Mouse (Mus musculus): ENCODE measurements around the gene Anpep.

DNA sequence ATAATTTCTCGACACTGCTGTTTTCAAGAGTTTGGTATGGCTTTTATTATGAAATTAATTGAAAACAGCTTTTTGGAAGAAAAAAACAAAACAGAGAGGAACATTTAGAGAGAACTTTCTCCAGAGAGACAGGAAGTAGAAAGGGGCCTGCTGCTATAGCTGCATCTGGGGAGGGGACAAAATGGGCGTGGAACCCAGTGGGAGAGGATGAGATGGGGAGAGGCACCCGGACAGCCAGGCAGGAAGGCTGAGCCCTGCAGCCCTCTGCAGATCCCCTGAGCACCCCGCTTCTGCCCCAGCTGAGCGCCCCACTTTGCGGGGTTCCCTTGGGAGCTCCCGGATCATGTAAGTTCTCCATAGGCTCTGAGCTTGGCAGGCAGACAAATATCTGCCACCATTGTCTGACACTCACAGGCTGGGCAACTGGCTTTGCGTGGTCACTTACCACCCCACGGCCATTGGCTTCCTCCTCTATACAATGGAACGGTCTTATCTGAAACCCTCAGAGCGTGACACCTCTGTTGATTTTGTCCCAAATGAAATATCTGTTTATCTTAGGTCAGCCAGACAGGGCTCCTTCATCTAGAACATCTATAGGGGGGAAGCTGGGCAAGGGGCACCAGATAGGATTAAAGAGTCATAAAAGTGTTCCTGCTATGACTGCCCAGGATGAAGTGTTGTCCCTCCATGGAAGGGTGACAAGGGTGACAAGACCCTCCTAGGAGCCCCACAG lies 2.5 kb downstream of the Anpep start:
- TF ChIP-seq MYB (IDR thresholded peaks at IDR 0.05; ENCODE audit: low read depth, low read length): no peak
- TF ChIP-seq HCFC1 (IDR thresholded peaks at IDR 0.05; ENCODE audit: low read depth, low read length): no peak
- no peak for TF ChIP-seq USF2 (IDR thresholded peaks at IDR 0.05; ENCODE audit: borderline replicate concordance in 1 of 2, insufficient read depth in 1 of 2, low read depth in 1 of 2, low read length in 2 of 2)
- TF ChIP-seq TCF12 (IDR thresholded peaks at IDR 0.05; ENCODE audit: low read depth, low read length): peak; percentile 76
- no peak for TF ChIP-seq MAX (IDR thresholded peaks at IDR 0.05; ENCODE audit: low read length)
- TF ChIP-seq ZMIZ1 (IDR thresholded peaks at IDR 0.05; ENCODE audit: low read depth, low read length): no peak
- no peak for TF ChIP-seq POLR2A (IDR thresholded peaks at IDR 0.05; ENCODE audit: control insufficient read depth in 1 of 2, insufficient read depth in 1 of 2, low read depth in 1 of 2, low read length in 2 of 2, poor library complexity in 1 of 2)
- TF ChIP-seq CTCF (IDR thresholded peaks at IDR 0.05 in 2 of 3, conservative IDR thresholded peaks at IDR 0.05 in 1 of 3; ENCODE audit: control insufficient read depth in 1 of 3, insufficient read depth in 1 of 3, low read depth in 2 of 3, low read length in 3 of 3, poor library complexity in 1 of 3, severe bottlenecking in 1 of 3): no peak
- TF ChIP-seq RCOR1 (IDR thresholded peaks at IDR 0.05; ENCODE audit: low read depth, low read length): no peak
- TF ChIP-seq MEF2A (IDR thresholded peaks at IDR 0.05; ENCODE audit: extremely low read depth, insufficient replicate concordance, low read depth, low read length, poor library complexity, severe bottlenecking): no peak
- peak; percentile 48 to 62 for TF ChIP-seq EP300 (IDR thresholded peaks at IDR 0.05; ENCODE audit: low read depth in 1 of 2, low read length in 2 of 2)
- no peak for TF ChIP-seq POLR2AphosphoS5 (IDR thresholded peaks at IDR 0.05; ENCODE audit: borderline replicate concordance, low read depth, low read length)
- TF ChIP-seq JUND (IDR thresholded peaks at IDR 0.05; ENCODE audit: low read depth, low read length): no peak
